In genomic region chr9:61551361-61551760, GRCm38 (mm10) we compare ENCODE assay signal across 26 mouse cellular contexts.
DNase-seq lines count a peak whose midpoint lies in the region; ATAC-seq and TF ChIP-seq lines count a peak whose summit lies in the region.
"Had no signal": no experiment of that assay in that cellular context is flagged by ENCODE, and none has a peak within 500 bp of the region (broad histone marks: within the 10 kb centered on the region; RNA-seq: fewer than 3 reads in every experiment).

No protein-coding gene starts in this region.

- H3K4me3 ChIP-seq in forebrain, embryonic 10.5 days: no peak overlapping the region
- H3K4me3 ChIP-seq in forebrain, postnatal 0 days (ENCODE audit: low read depth, low read length): no peak overlapping the region
- H3K4me3 ChIP-seq in heart, embryonic 10.5 days: no peak overlapping the region
- no peak overlapping the region for H3K4me3 ChIP-seq in layer of hippocampus, adult 2 months
- H3K4me3 ChIP-seq in lung, adult 2 months (replicated peaks; ENCODE audit: extremely low read depth, low read depth, low read length): no peak overlapping the region
- H3K4me3 ChIP-seq: embryonic facial prominence, embryonic 15.5 days; gastrocnemius, adult 2 months; hindbrain, embryonic 15.5 days; left cerebral cortex, adult 2 months; limb, embryonic 13.5 days had no signal

- peak overlapping the region; percentile 49 for H3K27ac ChIP-seq in forebrain, embryonic 10.5 days
- no peak overlapping the region for H3K27ac ChIP-seq in forebrain, postnatal 0 days (ENCODE audit: low read depth, low read length)
- no peak overlapping the region for H3K27ac ChIP-seq in heart, embryonic 10.5 days
- peak overlapping the region; percentile 11; the same call in 1 of the 2 replicates for H3K27ac ChIP-seq in layer of hippocampus, adult 2 months
- H3K27ac ChIP-seq: embryonic facial prominence, embryonic 15.5 days; gastrocnemius, adult 2 months; hindbrain, embryonic 15.5 days; left cerebral cortex, adult 2 months; limb, embryonic 13.5 days had no signal

- H3K36me3 ChIP-seq in forebrain, embryonic 10.5 days (replicated peaks): no peaks in the 10 kb centered on the region
- no peaks in the 10 kb centered on the region for H3K36me3 ChIP-seq in forebrain, postnatal 0 days (ENCODE audit: insufficient read depth)
- H3K36me3 ChIP-seq in heart, embryonic 10.5 days: no peaks in the 10 kb centered on the region
- H3K36me3 ChIP-seq: embryonic facial prominence, embryonic 15.5 days; G1E; hindbrain, embryonic 15.5 days; limb, embryonic 13.5 days had no signal

- H3K9me3 ChIP-seq in forebrain, embryonic 10.5 days: peaks cover 9% of the 10 kb centered on the region; the same call in 1 of the 2 replicates
- no peaks in the 10 kb centered on the region for H3K9me3 ChIP-seq in forebrain, postnatal 0 days (ENCODE audit: low read length)
- H3K9me3 ChIP-seq in heart, embryonic 10.5 days: no peaks in the 10 kb centered on the region
- H3K9me3 ChIP-seq: embryonic facial prominence, embryonic 15.5 days; hindbrain, embryonic 15.5 days; limb, embryonic 13.5 days had no signal

- DNase-seq in forebrain, embryonic 10.5 days (ENCODE audit: extremely low spot score, low spot score): no peak
- no peak for DNase-seq in forebrain, postnatal 0 days
- DNase-seq in heart, adult 8-10 months (ENCODE audit: low spot score): peak; percentile 26
- DNase-seq in heart, embryonic 10.5 days (ENCODE audit: low spot score): no peak
- peak in 1 of 2 experiments; percentile 16 for DNase-seq in layer of hippocampus, adult 2 months (ENCODE audit: low spot score in 2 of 2)
- no peak for DNase-seq in layer of hippocampus, adult 9-11 months
- DNase-seq in lung, adult 2 months: no peak
- DNase-seq: adrenal gland, postnatal 14 days; cerebellum, adult 18-20 months; cerebellum, postnatal 10 days; gastrocnemius, adult 2 months; kidney, adult 11 months; kidney, postnatal 14 days; lung, postnatal 36 days; right cerebral cortex, adult 18-20 months; spleen, adult 18-20 months; thymus, postnatal 14 days had no signal

- 0 out of 2 replicates have a peak, but pooled peaks cover 3% of the 10 kb centered on the region for H3K27me3 ChIP-seq in forebrain, embryonic 10.5 days (ENCODE audit: poor library complexity, severe bottlenecking)
- no peaks in the 10 kb centered on the region for H3K27me3 ChIP-seq in forebrain, postnatal 0 days (ENCODE audit: insufficient read depth, low read length)
- H3K27me3 ChIP-seq in heart, embryonic 10.5 days (ENCODE audit: insufficient read depth, poor library complexity, severe bottlenecking): peaks cover 8% of the 10 kb centered on the region; the same call in 1 of the 2 replicates
- H3K27me3 ChIP-seq: embryonic facial prominence, embryonic 15.5 days; limb, embryonic 13.5 days had no signal

- ATAC-seq in forebrain, postnatal 0 days: no peak
- ATAC-seq: inflammation-experienced regulatory T-cells, adult 6 months; midbrain, embryonic 16.5 days had no signal

- TF ChIP-seq POLR2A in lung, adult 2 months (IDR thresholded peaks at IDR 0.05; ENCODE audit: borderline replicate concordance, extremely low read depth, low read depth, low read length): no peak

- TF ChIP-seq CTCF in forebrain, postnatal 0 days (IDR thresholded peaks at IDR 0.05; ENCODE audit: low read depth): no peak
- no peak for TF ChIP-seq CTCF in layer of hippocampus, adult 2 months (conservative IDR thresholded peaks at IDR 0.05)
- TF ChIP-seq CTCF in lung, adult 2 months (IDR thresholded peaks at IDR 0.05; ENCODE audit: insufficient read depth, low read length): no peak

- peaks cover 47% of the 10 kb centered on the region for H3K4me1 ChIP-seq in forebrain, embryonic 10.5 days
- H3K4me1 ChIP-seq in forebrain, postnatal 0 days (ENCODE audit: insufficient read depth): no peaks in the 10 kb centered on the region
- peaks cover 9% of the 10 kb centered on the region; the same call in 1 of the 2 replicates for H3K4me1 ChIP-seq in heart, embryonic 10.5 days
- H3K4me1 ChIP-seq in lung, adult 2 months (ENCODE audit: control insufficient read depth, insufficient read depth, low read length): no peaks in the 10 kb centered on the region
- H3K4me1 ChIP-seq: embryonic facial prominence, embryonic 15.5 days had no signal

- 72% methylated on average over 9 of the region's 9 CpGs for WGBS in forebrain, embryonic 10.5 days
- WGBS in forebrain, postnatal 0 days: 42% methylated on average over 9 of the region's 9 CpGs
- 45% methylated on average over 9 of the region's 9 CpGs for WGBS in heart, embryonic 10.5 days
- WGBS in lung, adult 2 months: 47% methylated on average over 9 of the region's 9 CpGs

- H3K4me2 ChIP-seq in forebrain, postnatal 0 days (ENCODE audit: low read depth): no peak overlapping the region
- H3K4me2 ChIP-seq: embryonic facial prominence, embryonic 15.5 days; hindbrain, embryonic 15.5 days; limb, embryonic 13.5 days; liver, embryonic 11.5 days; midbrain, embryonic 11.5 days had no signal

- no peak overlapping the region for H3K9ac ChIP-seq in forebrain, postnatal 0 days
- H3K9ac ChIP-seq: embryonic facial prominence, embryonic 15.5 days; hindbrain, embryonic 15.5 days; limb, embryonic 13.5 days had no signal

Comparison
In these comparisons a context has a peak if more than half of its experiments do, and no peak if none do; other contexts are left out.
1. H3K27ac ChIP-seq: peak in forebrain, embryonic 10.5 days (single experiment) and layer of hippocampus, adult 2 months (single experiment); none in forebrain, postnatal 0 days (single experiment) and heart, embryonic 10.5 days (single experiment).